Mouse (Mus musculus) testis, postnatal 14 days (tissue): ENCODE data around the gene Osbpl2.

Experiments
- DNase-seq: peaks from one replicate; pipeline ENCODE4 v3.0.0; 2021; ENCODE audit warnings: low spot score

Osbpl2 gene

DNA sequence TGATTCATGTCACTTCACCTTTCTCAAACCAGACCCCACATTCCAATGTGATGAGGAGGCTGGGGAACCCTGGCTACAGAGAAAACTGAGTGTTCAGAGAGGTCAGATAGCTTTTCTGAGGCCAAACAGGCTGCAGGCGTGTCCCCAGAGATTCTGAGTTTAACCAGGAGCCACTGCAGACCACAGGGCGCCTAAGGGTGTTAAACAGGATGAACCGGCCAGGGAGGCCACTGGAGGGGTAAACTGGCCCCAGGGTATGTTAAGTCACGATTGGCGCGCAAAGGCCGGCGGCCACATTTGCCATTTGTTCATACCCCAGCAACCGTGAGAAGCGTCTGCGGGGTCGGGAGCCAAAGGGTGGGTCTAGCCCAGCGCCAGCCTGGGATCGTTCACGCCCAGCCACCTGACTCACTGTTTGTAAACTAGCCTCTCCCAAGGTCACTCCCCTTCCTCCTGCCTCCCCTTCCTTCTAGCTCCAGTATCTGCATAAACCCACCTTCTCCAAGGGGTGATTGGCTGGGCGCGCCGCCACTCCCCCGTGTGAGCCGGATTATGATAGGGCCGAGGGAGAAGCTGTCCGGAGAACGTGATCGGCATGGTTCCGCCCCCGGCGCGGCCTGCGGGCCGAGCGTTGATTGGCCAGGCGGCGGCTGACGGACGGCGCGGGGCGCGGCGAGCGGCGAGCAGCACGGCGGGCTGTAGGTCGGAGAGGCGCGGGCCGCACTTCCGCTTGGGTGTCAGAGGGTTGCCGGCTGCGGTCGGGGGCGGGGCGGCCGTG lies at the start of gene Osbpl2:
Gene Osbpl2 (plus strand): TSS at position 646 of the 778 bp plus-strand sequence.
- peak; percentile 100 for DNase-seq

DNA sequence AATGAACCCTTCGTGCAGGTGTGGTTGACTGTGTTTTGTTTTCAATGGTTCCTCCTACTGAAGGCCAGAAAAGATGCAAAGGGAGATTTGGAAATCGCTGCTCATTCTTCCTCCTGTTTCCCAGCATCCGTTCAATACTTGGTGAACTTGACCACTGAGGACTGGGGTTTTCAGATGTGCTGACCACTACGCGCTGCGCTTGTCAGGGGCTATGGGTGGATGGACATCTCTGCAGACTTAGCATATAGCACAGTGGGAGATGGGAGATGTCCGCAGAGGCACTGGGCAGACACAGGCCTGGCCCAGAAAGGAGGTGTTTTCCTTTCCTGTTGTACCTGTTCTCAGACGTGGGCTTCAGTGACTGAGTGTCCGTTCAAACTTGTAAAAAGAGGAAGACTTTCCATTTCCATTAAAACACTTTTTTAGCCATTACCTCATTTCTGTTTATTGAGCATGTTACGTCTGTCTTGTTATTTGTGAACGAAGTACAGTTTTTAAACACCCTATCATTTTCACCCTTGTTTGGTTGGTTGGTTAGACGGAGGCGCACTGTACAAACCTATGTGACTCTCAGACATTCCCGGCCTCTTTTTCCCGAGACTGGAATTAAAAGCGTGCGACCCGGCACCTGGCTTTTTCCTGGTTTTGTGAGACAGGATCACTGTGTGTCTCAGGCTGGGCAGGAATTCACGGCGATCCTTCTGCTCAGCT lies 49.2 kb upstream of the Osbpl2 start:
- no peak for DNase-seq

DNA sequence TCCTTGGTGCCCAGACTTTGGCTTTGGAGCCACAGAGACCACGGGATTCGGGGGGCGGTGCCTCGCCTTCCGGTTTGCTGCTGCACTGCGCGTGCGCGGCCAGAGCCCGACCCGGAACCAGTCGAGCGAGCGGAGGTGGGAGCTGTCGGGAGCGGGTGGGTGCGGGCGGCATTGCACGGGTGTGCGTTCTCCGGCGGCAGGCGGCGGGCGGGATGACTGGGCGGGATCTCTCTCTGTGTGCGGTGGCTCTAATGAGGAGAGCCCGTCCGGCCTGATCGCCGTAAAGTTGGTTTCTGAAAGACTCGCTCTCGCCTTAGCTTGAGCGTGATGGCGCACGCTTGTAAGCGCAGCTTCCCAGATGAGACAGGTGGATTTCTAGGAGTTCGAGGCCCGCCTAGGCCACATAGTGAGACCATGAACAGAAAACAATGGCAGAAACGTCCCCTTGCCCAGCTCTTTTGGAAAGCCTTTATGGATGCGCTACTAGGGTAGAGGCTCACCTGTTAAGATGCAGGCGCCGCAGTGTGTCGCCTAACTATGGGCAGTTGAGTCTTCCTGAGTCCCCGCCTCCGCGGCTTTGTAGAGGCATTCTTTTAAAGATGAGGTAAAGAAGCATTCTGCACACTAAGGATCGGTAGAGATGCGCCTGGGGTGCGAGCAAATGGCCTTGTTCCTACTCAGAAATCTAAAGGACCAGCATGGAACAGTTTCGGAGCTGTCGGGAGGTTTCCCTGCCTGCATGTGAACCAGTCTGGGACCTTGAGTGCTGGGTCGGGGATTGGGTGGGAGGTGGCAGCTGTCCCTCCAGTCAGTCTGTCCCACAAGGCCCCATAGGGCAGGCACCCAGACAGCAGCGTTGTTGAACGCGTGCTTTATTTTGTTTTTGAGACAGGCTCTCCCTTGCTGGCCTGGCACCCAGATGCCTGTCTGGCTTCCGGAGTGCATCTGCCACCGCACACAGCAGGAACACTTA lies 48.3 kb upstream of the Osbpl2 start, which contains the start of gene Mtg2:
Gene Mtg2 (plus strand): TSS at position 108 of the 973 bp plus-strand sequence.
- DNase-seq = peak; percentile 92

DNA sequence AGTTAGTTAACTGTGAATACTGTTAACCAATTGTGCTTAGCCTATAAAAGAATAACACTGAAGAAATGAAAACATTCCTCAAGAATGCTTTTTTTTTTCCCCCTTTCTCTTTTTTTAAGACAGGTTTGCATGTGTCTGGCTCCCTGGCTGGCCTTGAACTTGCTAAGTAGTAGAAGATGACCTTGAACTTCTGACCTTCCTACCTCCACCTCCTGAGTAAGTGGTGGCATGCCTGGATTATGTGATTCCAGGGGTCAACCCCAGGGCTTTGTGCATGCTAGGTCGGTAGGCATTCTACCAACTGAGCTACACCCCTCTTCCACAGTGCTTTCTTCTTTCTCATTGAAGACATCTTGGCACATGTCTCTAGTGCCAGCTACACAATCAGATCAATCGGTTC lies 47.4 kb upstream of the Osbpl2 start:
- DNase-seq = no peak

DNA sequence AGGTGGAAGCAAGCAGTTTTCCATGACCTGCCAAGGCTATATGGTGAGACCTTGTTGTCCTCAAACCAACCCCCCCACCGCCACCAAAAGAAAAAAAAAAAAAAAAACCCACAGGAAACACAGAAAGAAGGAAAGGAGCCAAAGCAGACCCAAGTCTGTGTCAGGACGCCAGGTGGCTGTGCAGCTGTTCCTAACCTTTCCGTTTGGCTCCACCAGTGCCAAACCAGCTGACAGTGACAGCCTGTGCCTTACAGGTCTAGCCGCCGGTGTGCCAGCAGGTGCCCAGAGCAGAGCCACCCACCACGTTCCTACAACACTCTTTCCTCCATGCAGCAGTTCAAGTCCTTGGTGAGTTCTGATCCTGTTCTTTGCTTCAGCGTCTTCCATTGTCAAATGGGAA lies 46.2 kb upstream of the Osbpl2 start:
- DNase-seq = no peak

DNA sequence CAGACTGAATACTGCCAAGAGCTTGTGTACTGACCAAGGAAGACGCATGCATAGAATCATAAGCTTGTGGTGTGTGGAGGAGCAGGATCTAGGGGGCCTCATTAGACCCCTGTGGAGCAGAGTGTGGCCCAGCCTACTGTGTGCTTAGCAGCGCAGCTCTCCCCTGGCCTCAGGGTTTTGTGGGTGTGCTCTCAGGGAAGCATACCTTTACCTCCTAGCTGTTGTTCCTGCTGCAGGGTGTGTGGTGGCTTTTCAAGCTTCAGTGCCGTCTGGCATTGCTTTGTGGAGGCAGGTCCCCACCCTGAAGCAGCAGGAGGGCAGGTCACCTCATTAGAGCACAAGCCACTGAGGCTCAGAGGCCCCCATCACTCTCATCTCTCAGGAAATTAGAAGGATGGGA lies 41.5 kb upstream of the Osbpl2 start:
- DNase-seq = no peak

DNA sequence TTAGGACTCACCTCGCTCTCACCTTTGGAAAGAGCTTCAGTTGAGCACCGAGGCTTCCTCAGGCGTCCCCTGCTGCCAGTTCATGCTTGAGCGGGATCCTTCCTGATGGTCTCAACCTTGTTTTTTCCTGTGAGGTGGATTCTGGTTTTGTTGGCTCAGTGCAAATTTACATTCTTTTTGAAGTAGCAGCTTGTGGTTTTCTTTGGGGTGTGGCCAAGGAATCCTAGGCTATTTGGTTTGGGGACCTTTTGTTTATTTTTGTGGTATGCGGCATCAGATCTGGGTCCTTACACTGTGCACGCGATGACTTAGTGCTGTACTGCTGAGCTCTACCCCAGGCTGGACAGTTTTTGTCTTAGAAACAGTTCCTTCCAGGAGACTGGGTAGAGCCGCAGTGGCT lies 38.4 kb upstream of the Osbpl2 start:
- DNase-seq = no peak

DNA sequence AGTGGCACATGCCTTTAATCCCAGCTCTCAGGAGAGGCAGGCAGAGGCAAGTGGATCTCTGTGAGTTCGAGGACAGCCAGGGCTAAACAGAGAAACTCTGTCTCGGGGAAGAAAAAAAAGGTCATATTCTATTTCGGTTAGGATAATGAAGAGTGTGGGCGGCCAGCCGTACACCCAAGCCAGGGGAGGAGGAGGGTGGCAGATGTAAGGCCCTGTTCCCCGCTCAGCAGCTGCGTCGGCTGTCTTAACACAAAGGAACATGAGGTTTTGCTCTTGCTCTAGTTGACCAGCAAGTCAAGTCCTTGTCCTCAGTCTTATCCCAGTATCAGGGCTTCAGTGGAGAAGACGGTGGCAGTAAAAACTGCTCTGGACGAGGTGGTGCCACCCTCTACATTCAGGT lies 36.0 kb upstream of the Osbpl2 start:
- no peak for DNase-seq

DNA sequence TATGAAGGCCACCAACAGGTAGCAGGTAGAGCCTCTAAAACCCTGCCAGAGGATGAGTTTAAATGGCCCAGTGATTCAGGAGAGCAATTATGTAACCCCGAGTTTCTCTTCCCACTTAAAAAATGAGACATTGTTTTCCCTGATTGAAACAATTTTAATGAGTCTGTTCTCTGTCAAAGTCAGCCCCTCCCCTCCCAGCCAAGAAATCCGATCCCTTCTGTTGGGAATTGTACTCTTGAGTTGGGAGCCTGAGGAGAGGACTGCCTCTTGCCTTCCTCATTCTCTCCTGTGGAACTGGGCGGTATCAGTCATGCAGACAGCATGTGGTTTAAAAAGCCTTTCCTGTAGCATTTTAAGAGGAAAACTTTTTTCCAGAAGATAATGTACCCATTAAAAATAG lies 34.5 kb upstream of the Osbpl2 start:
- no peak for DNase-seq

DNA sequence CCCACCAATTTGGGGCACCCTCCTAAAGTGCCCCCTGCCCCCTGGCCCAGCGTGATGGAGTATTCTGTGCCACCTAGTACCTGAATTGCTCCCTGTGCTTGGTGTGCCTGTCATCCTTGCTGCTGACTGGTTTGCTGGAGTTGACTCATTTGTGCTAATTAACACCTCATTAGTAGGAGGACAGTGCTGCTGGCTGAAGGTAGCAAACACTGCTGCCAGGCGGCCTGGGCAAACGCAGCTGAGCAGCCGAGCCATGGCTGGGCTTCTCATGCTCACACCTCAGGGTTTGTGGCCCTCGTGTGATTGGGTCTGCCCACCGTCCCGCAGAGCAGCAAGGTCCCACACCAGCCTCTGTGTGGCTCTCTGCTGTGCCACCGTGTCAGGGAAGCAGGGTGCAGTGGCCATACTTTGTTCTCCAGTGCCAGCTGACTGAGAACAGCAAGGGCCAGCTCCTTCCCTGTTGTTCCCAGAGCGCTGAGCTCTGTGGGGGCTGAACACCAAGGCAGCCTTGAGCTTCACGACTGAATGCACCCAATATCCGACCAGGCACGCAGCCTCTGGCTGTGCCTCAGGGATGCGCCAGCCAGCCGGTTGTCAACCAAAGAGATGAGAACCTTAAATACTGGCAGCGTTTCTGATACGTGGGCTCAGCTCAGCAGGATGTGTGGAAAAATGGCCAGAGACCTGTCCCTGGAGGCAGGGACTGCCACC lies 33.0 kb upstream of the Osbpl2 start:
- no peak for DNase-seq

DNA sequence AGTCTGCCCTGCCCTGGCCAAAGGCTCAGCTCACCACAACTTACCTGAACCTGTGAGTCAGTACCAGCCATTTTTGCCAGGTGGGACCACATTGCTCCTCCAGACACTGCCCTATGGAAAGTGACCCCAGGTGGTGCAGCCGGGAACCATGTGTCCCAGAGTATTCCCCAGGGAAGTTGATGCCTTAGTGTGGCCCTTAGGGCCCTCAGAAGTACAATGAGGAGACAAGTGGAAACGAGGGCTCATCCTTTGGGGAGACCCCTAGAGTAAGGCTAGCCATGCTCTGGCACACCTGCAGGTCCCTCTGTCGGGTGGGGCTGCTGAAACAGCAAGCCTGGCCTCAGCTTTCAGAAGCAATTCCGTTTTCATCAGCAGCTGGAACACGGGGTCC lies 32.5 kb upstream of the Osbpl2 start:
- no peak for DNase-seq

DNA sequence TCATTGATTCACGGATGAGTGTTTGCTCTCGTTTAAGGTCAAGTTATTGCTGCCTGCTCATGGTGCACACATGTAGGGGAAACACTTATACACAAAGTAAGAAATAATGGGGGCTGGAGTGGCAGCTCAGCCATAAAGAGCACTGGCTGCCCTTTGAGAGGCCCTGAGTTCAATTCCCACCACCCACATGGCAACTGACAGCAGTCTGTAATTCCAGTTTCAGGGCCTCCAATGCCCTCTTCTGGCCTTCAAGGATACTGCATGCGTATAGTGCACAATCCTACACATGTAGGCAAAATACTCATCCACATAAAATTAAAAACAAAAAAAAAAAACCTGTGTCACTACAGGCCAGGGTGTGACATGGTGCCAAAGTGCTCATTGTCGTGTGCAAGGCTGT lies 31.6 kb upstream of the Osbpl2 start:
- DNase-seq = no peak

DNA sequence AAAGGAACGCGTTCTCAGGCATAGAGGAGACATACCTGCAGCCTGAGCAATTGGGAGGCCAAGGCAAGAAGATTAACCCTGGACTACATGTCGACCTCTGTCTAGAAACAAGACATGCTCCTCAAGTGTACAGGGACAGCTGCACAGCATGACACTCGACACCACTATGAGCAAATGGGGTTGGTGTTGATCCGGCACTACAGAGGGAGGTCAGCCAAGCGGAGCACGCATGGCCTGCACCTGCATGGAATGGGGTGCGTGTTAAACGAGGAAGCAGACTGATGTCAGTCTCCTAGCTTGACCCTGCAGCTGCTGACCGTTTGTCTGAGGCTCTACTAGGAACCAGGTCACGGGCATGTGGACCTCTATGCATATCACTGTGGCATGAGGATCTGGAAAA lies 28.8 kb upstream of the Osbpl2 start:
- DNase-seq = no peak

DNA sequence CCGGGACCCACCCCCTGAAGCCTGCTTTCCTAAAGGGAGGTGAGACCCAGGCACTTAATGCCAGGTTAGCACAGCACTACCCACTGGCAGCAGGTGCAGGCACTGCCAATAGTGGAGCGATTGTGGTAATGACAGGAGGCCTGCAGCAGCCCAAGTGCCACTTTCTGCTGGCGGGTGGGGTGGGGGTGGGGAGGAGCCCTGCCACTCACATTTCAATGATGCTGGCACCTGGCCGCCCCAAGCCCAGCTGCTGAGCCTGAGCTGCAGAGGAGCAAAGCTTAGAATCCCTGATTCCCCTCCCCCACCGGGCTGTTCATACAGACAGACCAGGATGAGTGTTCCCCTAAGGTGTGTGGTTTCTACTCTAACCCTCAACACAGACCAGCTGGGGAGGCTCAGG lies 23.4 kb upstream of the Osbpl2 start:
- no peak for DNase-seq

DNA sequence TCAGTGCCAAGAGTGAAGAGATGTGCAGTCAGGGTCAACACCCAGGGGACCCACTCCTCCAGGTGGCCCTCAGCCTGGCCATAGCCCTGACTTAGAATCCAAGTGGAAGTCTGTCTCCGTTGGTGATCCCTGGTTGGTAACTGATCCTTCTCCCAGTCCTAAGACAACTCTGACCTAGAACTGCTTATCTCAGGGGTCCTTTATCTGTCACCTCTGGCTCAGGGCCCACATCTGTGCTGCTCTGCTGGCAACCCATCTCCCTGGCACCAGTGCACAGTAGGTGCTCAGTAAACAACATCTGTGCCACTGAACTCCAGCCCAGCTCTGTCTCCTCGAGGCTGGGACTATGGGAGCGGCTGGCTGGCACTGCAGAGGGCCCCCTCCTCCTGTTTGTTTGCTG lies 21.5 kb upstream of the Osbpl2 start:
- DNase-seq = no peak

DNA sequence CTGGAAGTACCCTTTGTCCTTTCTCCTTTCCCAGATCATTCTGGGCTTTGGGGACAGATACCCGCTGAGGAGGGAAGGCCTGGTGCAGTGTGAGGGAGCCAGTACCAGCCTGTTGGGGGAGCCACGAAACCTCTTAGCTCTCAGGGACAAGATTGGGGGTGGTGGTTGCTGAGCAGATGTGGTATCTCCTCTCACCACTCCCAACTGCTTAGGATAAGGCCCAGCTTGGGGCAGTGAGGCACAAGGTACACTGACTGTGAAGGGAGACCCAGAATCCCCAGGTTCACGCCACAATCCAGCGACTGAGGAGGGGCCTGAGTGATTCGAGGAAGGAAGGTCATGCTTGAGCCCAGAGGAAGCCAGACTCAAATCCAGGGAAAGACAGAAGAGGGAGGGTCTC lies 20.9 kb upstream of the Osbpl2 start:
- no peak for DNase-seq

DNA sequence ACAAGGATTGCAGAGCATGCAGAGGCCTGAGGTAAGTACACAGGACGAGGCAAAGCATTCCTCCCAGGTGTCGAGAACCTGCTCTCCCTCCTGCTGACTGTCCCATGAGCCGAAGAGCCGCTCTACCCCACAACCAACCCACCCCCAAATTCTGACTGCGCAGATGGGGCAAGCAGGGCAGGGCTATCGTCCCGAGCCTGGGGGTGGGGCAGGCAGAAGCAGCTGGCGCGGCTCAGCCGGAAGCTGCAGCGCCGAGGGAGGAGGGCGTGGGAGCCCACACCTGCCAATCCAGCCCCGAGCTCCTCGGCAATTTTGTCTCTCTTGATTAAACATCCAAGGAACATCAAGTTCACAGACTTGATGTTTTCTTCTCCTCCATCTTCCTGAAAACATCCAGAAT lies 19.6 kb upstream of the Osbpl2 start:
- no peak for DNase-seq

DNA sequence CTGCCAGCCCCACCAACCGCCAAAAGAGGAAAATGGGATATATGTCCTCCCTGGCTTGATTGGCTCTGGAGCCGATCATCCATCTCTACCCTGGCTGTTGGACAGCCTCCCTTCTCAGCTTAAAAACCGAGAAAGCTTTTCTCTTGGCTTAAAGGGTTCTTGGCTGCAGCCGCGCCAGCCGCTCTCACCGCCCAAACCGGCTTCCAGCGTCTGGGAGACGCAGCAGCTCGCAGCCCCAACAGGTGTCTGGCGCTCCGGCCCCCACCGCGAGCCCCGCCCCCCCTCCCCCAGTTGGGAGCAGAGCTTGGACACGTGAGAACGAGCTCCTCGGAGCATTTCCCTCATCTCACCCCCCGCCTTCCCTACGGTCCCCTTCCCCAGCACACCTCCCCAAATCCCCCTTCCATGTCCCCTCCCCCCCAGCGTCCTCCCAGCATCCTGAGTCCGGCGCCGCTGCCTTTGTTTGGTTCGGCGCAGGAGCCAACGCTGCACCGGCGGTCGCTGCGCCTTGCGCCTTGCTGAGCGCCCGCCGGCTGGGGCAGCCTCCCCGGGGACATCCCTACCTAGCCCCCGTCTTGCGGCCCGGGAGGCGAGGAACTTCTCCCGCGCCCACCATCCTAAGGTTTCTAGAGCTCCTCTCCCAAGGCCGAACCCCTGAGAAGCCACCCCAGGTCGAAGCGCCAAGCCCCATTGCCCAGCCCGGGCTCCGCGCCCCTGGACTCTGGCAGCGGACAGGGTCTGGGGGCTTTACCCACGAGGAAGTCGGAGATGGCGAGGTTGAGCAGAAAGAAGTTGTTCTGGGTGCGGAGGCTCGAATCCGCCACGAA lies 15.7 kb upstream of the Osbpl2 start:
- DNase-seq = no peak

DNA sequence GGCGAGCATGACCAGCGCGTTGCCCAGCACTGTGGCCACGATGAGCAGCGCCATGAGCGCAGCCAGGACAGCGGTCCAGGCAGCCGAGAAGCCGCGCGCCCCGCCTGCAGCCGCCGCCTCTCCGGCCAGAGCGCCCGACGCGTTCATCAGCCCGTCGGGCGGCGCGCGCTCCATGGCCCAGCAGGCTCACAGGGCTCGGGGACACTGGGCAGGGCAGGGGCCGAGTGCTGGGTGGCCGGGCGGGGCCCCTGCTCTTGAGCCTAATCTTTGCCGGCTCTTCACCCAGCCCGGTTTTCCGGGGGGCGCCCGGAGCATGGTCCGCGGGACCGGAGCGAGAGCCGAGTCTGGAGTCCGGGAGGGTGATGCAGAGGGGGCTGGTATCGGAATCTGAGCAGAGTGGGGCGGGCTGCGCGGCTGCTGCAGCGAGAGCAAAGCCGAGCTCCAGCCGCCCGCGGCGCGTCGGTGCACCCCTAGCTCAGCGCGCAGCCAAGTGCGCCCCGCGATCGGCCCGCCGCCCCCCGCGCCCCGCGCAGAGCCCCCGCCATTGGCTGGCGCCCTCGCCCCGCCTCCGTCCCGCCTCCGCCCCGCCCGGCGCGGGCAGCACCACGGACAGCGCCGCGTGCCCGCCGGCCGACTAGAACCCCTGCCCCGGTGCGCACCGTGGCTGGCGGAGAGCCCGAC lies 15.0 kb upstream of the Osbpl2 start, which contains the start of gene Hrh3:
Gene Hrh3 (minus strand): TSS at position 511 of the 681 bp plus-strand sequence.
- peak; percentile 52 for DNase-seq

DNA sequence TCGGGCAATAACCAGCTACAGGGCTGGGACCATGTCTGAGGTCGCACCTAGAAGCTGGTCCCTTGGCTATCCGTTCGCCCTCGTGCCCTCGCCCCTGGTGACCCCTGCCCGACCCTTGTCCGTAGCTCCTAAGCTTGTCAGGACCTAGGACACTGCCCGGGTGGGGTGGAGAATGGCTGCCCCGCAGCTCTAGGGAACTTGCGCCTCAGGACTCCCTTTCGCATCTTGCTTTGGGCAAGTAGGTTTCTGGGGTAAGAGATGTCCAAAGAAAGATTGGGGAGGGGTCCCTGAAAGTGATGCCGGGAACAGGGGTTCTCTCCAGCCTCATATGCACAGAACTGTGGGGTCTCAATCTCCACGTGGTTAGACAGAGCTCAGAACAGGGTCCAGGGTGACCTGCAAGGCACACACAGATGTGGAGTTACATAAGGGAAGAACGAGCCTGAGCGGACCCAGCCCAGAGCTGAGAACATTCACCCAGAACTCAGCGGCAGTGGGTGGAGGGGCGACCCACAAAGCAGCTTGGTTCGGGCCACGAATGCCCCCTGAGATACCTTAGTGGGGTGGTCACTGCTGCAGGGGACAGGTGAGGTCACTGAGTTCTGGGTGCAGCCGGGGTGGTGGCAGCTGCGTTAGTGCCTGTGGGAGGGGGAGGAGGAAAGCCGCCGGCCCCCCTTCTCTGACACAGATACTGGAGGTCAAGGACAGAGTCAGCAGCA lies 14.3 kb upstream of the Osbpl2 start:
- DNase-seq = no peak
